Mouse (Mus musculus) CH12.LX (cell line): ENCODE results near the gene Smarca4. TPM values are rescaled to one million over a fixed set of nuclear protein-coding genes. Genes with fewer than 3 reads are reported as not detected.

Experiments
- DNase-seq: peaks from one replicate; pipeline ENCODE4 v3.0.0-alpha.2; 2013; ENCODE audit errors: extremely low read depth
- H3K27ac ChIP-seq: 2 replicates; pipeline ENCODE4 v1.5.1; 2012; ENCODE audit warnings: low read depth, mild to moderate bottlenecking, control low read depth, moderate library complexity; ENCODE audit not compliant: insufficient read depth
- H3K27me3 ChIP-seq: replicated peaks from 2 replicates; pipeline ENCODE3; 2012; ENCODE audit warnings: inconsistent platforms
- H3K36me3 ChIP-seq, 2 experiments: replicated peaks in 1 of 2; 2 replicates each; pipeline versions ENCODE3 to v1.6.1; 2012; ENCODE audit warnings: inconsistent platforms in 1 of 2, low read length in 1 of 2, mild to moderate bottlenecking in 1 of 2, mixed read lengths in 1 of 2, moderate library complexity in 1 of 2; ENCODE audit not compliant: control insufficient read depth in 1 of 2, insufficient read depth in 1 of 2
- H3K4me1 ChIP-seq, 2 experiments: 2 replicates each; pipeline ENCODE4 v1.6.1; 2012; ENCODE audit warnings: inconsistent platforms in 1 of 2, moderate library complexity in 1 of 2; ENCODE audit not compliant: insufficient read depth in 2 of 2, control insufficient read depth in 1 of 2
- H3K4me2 ChIP-seq: 2 replicates; pipeline ENCODE4 v1.6.1; 2012; ENCODE audit warnings: low read depth, mild to moderate bottlenecking, control low read depth; ENCODE audit not compliant: poor library complexity, insufficient read depth, severe bottlenecking
- H3K4me3 ChIP-seq, 3 experiments: fragments of 150-350 bp in 1 of 3; sonication (generic) in 1 of 3; replicated peaks in 1 of 3; 2 replicates each; pipeline versions ENCODE3 to v1.5.1; 2011 to 2012; ENCODE audit warnings: low read depth in 2 of 3, low read length in 2 of 3, mild to moderate bottlenecking in 2 of 3, moderate library complexity in 2 of 3, control low read depth in 1 of 3, improper control_type of control experiment in 1 of 3, inconsistent platforms in 1 of 3, mixed read lengths in 1 of 3; ENCODE audit not compliant: poor library complexity in 1 of 3
- H3K79me2 ChIP-seq: replicated peaks from 2 replicates; pipeline ENCODE4 v1.6.1; 2012; ENCODE audit warnings: mild to moderate bottlenecking, moderate library complexity; ENCODE audit not compliant: control insufficient read depth, poor library complexity, insufficient read depth, severe bottlenecking; ENCODE audit errors: extremely low read depth
- H3K9ac ChIP-seq: 2 replicates; pipeline ENCODE4 v1.6.1; 2012; ENCODE audit warnings: low read depth, mild to moderate bottlenecking, control low read depth, moderate library complexity; ENCODE audit not compliant: insufficient read depth
- H3K9me3 ChIP-seq: replicated peaks from 2 replicates; pipeline ENCODE3; 2012; ENCODE audit warnings: low read length, inconsistent platforms, mixed read lengths
- BHLHE40 ChIP-seq: IDR thresholded peaks from 2 replicates; pipeline ENCODE4 v1.6.1; 2011; ENCODE audit warnings: mild to moderate bottlenecking, low read depth, low read length, improper control_type of control experiment
- CHD2 ChIP-seq: IDR thresholded peaks from 2 replicates; pipeline ENCODE4 v1.6.1; 2011; ENCODE audit warnings: low read length, improper control_type of control experiment
- ELF1 ChIP-seq: IDR thresholded peaks from 2 replicates; pipeline ENCODE4 v1.6.1; 2014; ENCODE audit warnings: low read depth, mild to moderate bottlenecking, inconsistent platforms, low read length, improper control_type of control experiment
- EP300 ChIP-seq: IDR thresholded peaks from 2 replicates; pipeline ENCODE4 v1.6.1; 2011; ENCODE audit warnings: low read length, improper control_type of control experiment
- ETS1 ChIP-seq: conservative IDR thresholded peaks from 2 replicates; pipeline ENCODE4 v1.6.1; 2012; ENCODE audit warnings: low read depth, mild to moderate bottlenecking, inconsistent platforms, low read length, improper control_type of control experiment, moderate library complexity
- HCFC1 ChIP-seq: IDR thresholded peaks from 2 replicates; pipeline ENCODE4 v1.6.1; 2012; ENCODE audit warnings: low read depth, mild to moderate bottlenecking, inconsistent platforms, low read length, improper control_type of control experiment
- IRF4 ChIP-seq: IDR thresholded peaks from 2 replicates; pipeline ENCODE4 v1.6.1; 2014; ENCODE audit warnings: low read depth, mild to moderate bottlenecking, inconsistent platforms, low read length, improper control_type of control experiment
- JUND ChIP-seq: conservative IDR thresholded peaks from 2 replicates; pipeline ENCODE4 v1.6.1; 2011; ENCODE audit warnings: low read depth, low read length, improper control_type of control experiment
- MAX ChIP-seq: IDR thresholded peaks from 2 replicates; pipeline ENCODE4 v1.6.1; 2011; ENCODE audit warnings: low read length, improper control_type of control experiment
- NELFE ChIP-seq: IDR thresholded peaks from 2 replicates; pipeline ENCODE4 v1.6.1; 2011; ENCODE audit warnings: low read depth, low read length, improper control_type of control experiment
- PAX5 ChIP-seq: IDR thresholded peaks from 2 replicates; pipeline ENCODE4 v1.6.1; 2012; ENCODE audit warnings: low read length, inconsistent platforms, mixed read lengths
- SIN3A ChIP-seq: IDR thresholded peaks from 2 replicates; pipeline ENCODE4 v1.6.1; 2012; ENCODE audit warnings: low read length, improper control_type of control experiment, inconsistent platforms
- TBP ChIP-seq: conservative IDR thresholded peaks from 2 replicates; pipeline ENCODE4 v1.6.1; 2011; ENCODE audit warnings: low read depth, low read length, improper control_type of control experiment
- TCF12 ChIP-seq: IDR thresholded peaks from 2 replicates; pipeline ENCODE4 v1.6.1; 2014; ENCODE audit warnings: low read depth, mild to moderate bottlenecking, inconsistent platforms, low read length, improper control_type of control experiment
- UBTF ChIP-seq: IDR thresholded peaks from 2 replicates; pipeline ENCODE4 v1.6.1; 2012; ENCODE audit warnings: low read depth, mild to moderate bottlenecking, inconsistent platforms, low read length, improper control_type of control experiment, moderate library complexity
- USF2 ChIP-seq: conservative IDR thresholded peaks from 2 replicates; pipeline ENCODE4 v1.6.1; 2011; ENCODE audit warnings: low read depth, low read length, improper control_type of control experiment
- ZMIZ1 ChIP-seq: IDR thresholded peaks from 2 replicates; pipeline ENCODE4 v1.6.1; 2012; ENCODE audit warnings: low read depth, mild to moderate bottlenecking, inconsistent platforms, low read length, improper control_type of control experiment
- ZNF384 ChIP-seq: IDR thresholded peaks from 2 replicates; pipeline ENCODE4 v1.6.1; 2012; ENCODE audit warnings: low read depth, low read length, improper control_type of control experiment, inconsistent platforms
- dilution Hi-C: fragments of 300-500 bp; cut with MboI; formaldehyde crosslinking; loops from 2 replicates; pipeline ENCODE4 v1.14.3; 2020; ENCODE audit warnings: low sequenced_read_pairs; ENCODE audit not compliant: extremely low pct_unique_long_range_greater_than_20kb, extremely low pct_ligation_motif_present
- in situ Hi-C: fragments of 300-500 bp; cut with MboI; formaldehyde crosslinking; loops from 3 replicates; pipeline ENCODE4 v1.14.3; 2019; ENCODE audit warnings: low sequenced_read_pairs, low pct_ligation_motif_present, low pct_unique_long_range_greater_than_20kb, mixed read lengths
- polyA plus RNA-seq: library from polyadenylated mRNA; unstranded; fragments of >175 nt; gene quantifications from 2 replicates; pipeline ENCODE4 v1.2.1, GENCODE M21; 2012; ENCODE audit warnings: low read depth; ENCODE audit not compliant: insufficient read length
- total RNA-seq, 2 experiments: library from RNA; depleted of rRNA; stranded (reverse); fragments of 300-350 nt in 1 of 2; fragments of >200 nt in 1 of 2; gene quantifications; 2 replicates each; pipeline ENCODE4 v1.2.3; 2012 to 2014

Smarca4 gene
- total and polyA plus RNA-seq, 3 experiments = 33.8 to 86.2 (median 74.3) TPM

DNA sequence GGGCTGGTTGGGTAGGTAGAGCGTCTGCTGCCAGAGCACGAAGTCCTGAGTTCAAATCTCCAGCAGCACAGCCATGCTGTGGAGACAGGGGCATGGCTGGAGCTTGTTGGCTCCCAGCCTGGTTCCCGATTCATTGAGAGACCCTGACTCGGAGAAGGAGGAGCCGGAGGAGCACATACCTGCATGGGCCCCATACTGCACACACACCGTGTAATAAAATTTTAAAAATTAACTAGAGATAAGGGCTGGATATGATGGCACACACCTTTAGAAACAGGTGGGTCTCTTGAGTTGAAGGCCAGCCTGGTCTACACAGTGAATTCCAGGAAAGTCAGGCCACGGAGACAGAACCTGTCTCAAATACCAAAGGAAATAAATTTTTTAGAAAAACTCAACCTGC, 118.0 kb downstream of the Smarca4 start:
- H3K4me3 ChIP-seq = no peak overlapping the region
- dilution Hi-C loops (no loop called here), in situ Hi-C loops (no loop called here)
- H3K9ac ChIP-seq = no peak overlapping the region
- H3K9me3 ChIP-seq = peaks cover 23% of the 10 kb centered on the region
- H3K4me1 ChIP-seq = peaks cover 5 to 7% of the 10 kb centered on the region in 2 experiments; a peak in 3 of 4 replicates
- no peak overlapping the region for H3K27ac ChIP-seq
- no peak for DNase-seq
- peaks cover 66 to 93% of the 10 kb centered on the region in 2 experiments for H3K36me3 ChIP-seq
- no peak overlapping the region for H3K4me2 ChIP-seq
- no peak for TF ChIP-seq TBP
- TF ChIP-seq ZNF384 = no peak
- no peak for TF ChIP-seq IRF4
- TF ChIP-seq USF2 = no peak
- TF ChIP-seq BHLHE40 = no peak
- no peak for TF ChIP-seq ELF1
- TF ChIP-seq JUND = no peak
- TF ChIP-seq ETS1 = no peak
- H3K27me3 ChIP-seq = no peaks in the 10 kb centered on the region
- H3K79me2 ChIP-seq = peaks cover 20% of the 10 kb centered on the region

- Histone ChIP-seq H3K36me3 (peaks cover 74 to 96% of the 10 kb centered on the region in 2 experiments), H3K79me2 (peaks cover 10% of the 10 kb centered on the region), H3K27me3 (no peaks in the 10 kb centered on the region), H3K4me2 (no peak overlapping the region), H3K4me1 (no peaks in the 10 kb centered on the region), H3K9ac (no peak overlapping the region), H3K9me3 (peaks cover 23% of the 10 kb centered on the region), H3K4me3 (no peak overlapping the region), H3K27ac (no peak overlapping the region)
- dilution Hi-C loops = no loop called here
- DNase-seq = no peak
- in situ Hi-C loops = no loop called here
- TF ChIP-seq PAX5 (no peak), TCF12 (no peak), USF2 (no peak), ZMIZ1 (no peak), CHD2 (no peak), NELFE (no peak), HCFC1 (no peak), TBP (no peak), EP300 (no peak), MAX (no peak), UBTF (no peak), SIN3A (no peak)
These were observed 119.2 kb downstream of the Smarca4 start for GRCm38 (mm10) chr9:21735126-21735525.
